Mouse (Mus musculus) lung, postnatal 0 days (tissue): ENCODE measurements around the gene Lsm14a. TPM values are rescaled to one million over a fixed set of nuclear protein-coding genes. Genes with fewer than 3 reads are reported as not detected.

ENCODE experiments used
- ATAC-seq: fragments of 200-750 bp; cut with Nextera tagmentation; 2 replicates; pipeline ENCODE4 v1.8.0; 2017; ENCODE audit warnings: moderate library complexity
- DNase-seq: peaks from one replicate; pipeline ENCODE4 v3.0.0-alpha.2; 2016; ENCODE audit warnings: low spot score
- H3K27ac ChIP-seq: fragments of 300-500 bp; sonication (generic); 2 replicates; pipeline ENCODE4 v1.5.1; 2014; ENCODE audit warnings: antibody characterized with exemption, mild to moderate bottlenecking, low read length, mixed read lengths
- H3K27me3 ChIP-seq: fragments of 300-500 bp; sonication (generic); replicated peaks from 2 replicates; pipeline ENCODE4 v1.6.1; 2014; ENCODE audit warnings: low read length, mixed read lengths; ENCODE audit not compliant: insufficient read depth
- H3K36me3 ChIP-seq: fragments of 300-500 bp; sonication (generic); 2 replicates; pipeline ENCODE4 v1.6.1; 2014; ENCODE audit warnings: low read length, mixed read lengths; ENCODE audit not compliant: insufficient read depth
- H3K4me1 ChIP-seq: fragments of 300-500 bp; sonication (generic); 2 replicates; pipeline ENCODE4 v1.6.1; 2014; ENCODE audit warnings: antibody characterized with exemption, low read depth, low read length, mixed read lengths; ENCODE audit not compliant: insufficient read depth
- H3K4me2 ChIP-seq: fragments of 300-500 bp; sonication (generic); replicated peaks from 2 replicates; pipeline ENCODE4 v1.6.1; 2014; ENCODE audit warnings: low read depth, mild to moderate bottlenecking, low read length, moderate library complexity, mixed read lengths
- H3K4me3 ChIP-seq: fragments of 300-500 bp; sonication (generic); 2 replicates; pipeline ENCODE4 v1.5.1; 2014; ENCODE audit warnings: low read depth, low read length
- H3K9ac ChIP-seq: fragments of 300-500 bp; sonication (generic); replicated peaks from 2 replicates; pipeline ENCODE4 v1.6.1; 2014; ENCODE audit warnings: low read depth, mild to moderate bottlenecking
- H3K9me3 ChIP-seq: fragments of 300-500 bp; sonication (generic); 2 replicates; pipeline ENCODE4 v1.6.1; 2016; ENCODE audit warnings: low read length, mixed read lengths
- CTCF ChIP-seq: IDR thresholded peaks from 2 replicates; pipeline ENCODE4 v1.5.1; 2016; ENCODE audit warnings: antibody characterized with exemption, mild to moderate bottlenecking
- EP300 ChIP-seq: IDR thresholded peaks from 2 replicates; pipeline ENCODE4 v1.6.1; 2016; ENCODE audit warnings: antibody characterized with exemption, mild to moderate bottlenecking, control low read depth
- WGBS: fragments of 180-500 bp; shearing (Covaris S2); extraction: QIAGEN DNeasy Blood & Tissue Kit; methylation state at CpG from one replicate; pipeline ENCODE4 v1.1.7; 2014; 5-methylcytosine and 5-hydroxymethylcytosine counted together
- polyA plus RNA-seq: library from polyadenylated mRNA; unstranded; fragments of >200 nt; fragmentation: Nextera tagmentation; extraction: Ambion mirVana; gene quantifications from 2 replicates; pipeline ENCODE4 v1.2.1, GENCODE M21; 2015

Gene Lsm14a
- polyA plus RNA-seq, 1 experiment from 2014 or later, result 76.1 TPM

DNA sequence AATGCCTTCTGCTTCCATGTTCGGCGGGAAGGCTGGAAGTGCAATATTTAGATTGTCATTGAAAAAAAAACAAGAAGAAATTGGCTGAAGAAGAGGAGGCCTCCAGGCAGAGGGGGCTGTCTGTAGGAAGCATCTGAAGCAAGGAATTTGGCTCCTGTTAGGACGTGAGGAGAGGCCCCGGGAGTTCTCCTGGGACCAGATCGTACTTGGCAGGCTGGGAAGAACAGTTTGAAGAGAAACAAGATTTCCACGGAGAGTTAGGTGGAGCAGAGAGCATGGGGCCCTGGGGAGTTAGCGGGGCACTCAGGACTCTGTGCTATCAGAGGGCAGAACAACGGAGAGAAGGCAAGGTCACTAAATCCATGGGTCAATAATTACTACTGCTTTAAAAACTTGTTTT lies 69.8 kb downstream of the Lsm14a start:
- TF ChIP-seq CTCF (no peak), EP300 (no peak)
- ATAC-seq (no peak), DNase-seq (no peak)
- peaks cover 2% of the 10 kb centered on the region; the same call in 1 of the 2 replicates for H3K4me1 ChIP-seq
- no peaks in the 10 kb centered on the region for H3K9me3 ChIP-seq
- no peak overlapping the region for H3K9ac ChIP-seq
- WGBS, result 51% methylated on average over 8 of the region's 8 CpGs
- H3K27ac ChIP-seq, result no peak overlapping the region
- no peak overlapping the region for H3K4me2 ChIP-seq
- H3K4me3 ChIP-seq, result no peak overlapping the region
- H3K36me3 ChIP-seq, result no peaks in the 10 kb centered on the region
- no peaks in the 10 kb centered on the region for H3K27me3 ChIP-seq

GRCm38 (mm10) chr7:34321958-34322357 lies 71.2 kb downstream of the Lsm14a start:
- DNase-seq (no peak), ATAC-seq (no peak)
- Histone ChIP-seq H3K4me2 (no peak overlapping the region), H3K4me1 (peaks cover 8% of the 10 kb centered on the region; the same call in 1 of the 2 replicates), H3K9ac (no peak overlapping the region), H3K27me3 (no peaks in the 10 kb centered on the region), H3K4me3 (no peak overlapping the region), H3K36me3 (no peaks in the 10 kb centered on the region), H3K9me3 (no peaks in the 10 kb centered on the region), H3K27ac (no peak overlapping the region)
- TF ChIP-seq EP300, result no peak
- no peak for TF ChIP-seq CTCF
- WGBS, result 80% methylated on average over 4 of the region's 4 CpGs

- no peak overlapping the region for H3K27ac ChIP-seq
- TF ChIP-seq EP300 (no peak), CTCF (no peak)
- 62% methylated on average over 5 of the region's 5 CpGs for WGBS
- no peaks in the 10 kb centered on the region for H3K9me3 ChIP-seq
- ATAC-seq, result no peak
- peaks cover 8% of the 10 kb centered on the region; the same call in 1 of the 2 replicates for H3K4me1 ChIP-seq
- H3K4me3 ChIP-seq, result no peak overlapping the region
- H3K9ac ChIP-seq, result no peak overlapping the region
- H3K27me3 ChIP-seq, result no peaks in the 10 kb centered on the region
- H3K4me2 ChIP-seq, result no peak overlapping the region
- no peaks in the 10 kb centered on the region for H3K36me3 ChIP-seq
- DNase-seq, result no peak
Observed at GRCm38 (mm10) chr7:34321119-34321518, 72.0 kb downstream of the Lsm14a start.

- Histone ChIP-seq H3K36me3 (no peaks in the 10 kb centered on the region), H3K4me2 (no peak overlapping the region), H3K27ac (no peak overlapping the region), H3K9ac (no peak overlapping the region), H3K9me3 (no peaks in the 10 kb centered on the region), H3K4me1 (peaks cover 8% of the 10 kb centered on the region; the same call in 1 of the 2 replicates), H3K27me3 (no peaks in the 10 kb centered on the region), H3K4me3 (no peak overlapping the region)
- peak; percentile 67 for ATAC-seq
- WGBS, result 35% methylated on average over 3 of the region's 3 CpGs
- TF ChIP-seq CTCF (no peak), EP300 (no peak)
- DNase-seq, result peak; percentile 52
Observed at GRCm38 (mm10) chr7:34319957-34320356, 73.2 kb downstream of the Lsm14a start.

DNA sequence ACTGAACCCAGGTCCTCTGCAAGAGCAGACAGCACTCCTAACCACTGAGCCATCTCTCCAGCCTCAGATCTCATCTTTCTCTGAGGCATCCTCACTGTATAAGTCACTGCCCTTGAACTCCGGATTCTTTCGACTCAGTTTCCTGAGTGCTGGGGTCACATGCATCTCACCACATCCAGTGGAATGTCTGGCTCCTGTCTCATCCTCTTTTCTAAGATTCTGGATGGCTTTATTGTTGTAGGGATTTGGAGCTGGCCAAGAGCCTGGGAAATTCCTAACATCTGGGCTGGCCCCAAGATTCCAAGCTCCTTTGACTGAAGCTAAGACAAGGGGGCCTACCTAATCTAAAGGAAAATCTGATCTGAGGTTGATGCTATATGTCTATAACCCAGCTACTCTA lies 74.0 kb downstream of the Lsm14a start:
- Histone ChIP-seq H3K9ac (no peak overlapping the region), H3K36me3 (no peaks in the 10 kb centered on the region), H3K4me3 (no peak overlapping the region), H3K4me1 (peaks cover 8% of the 10 kb centered on the region; the same call in 1 of the 2 replicates), H3K27me3 (no peaks in the 10 kb centered on the region), H3K9me3 (no peaks in the 10 kb centered on the region), H3K27ac (no peak overlapping the region), H3K4me2 (no peak overlapping the region)
- TF ChIP-seq CTCF, result no peak
- TF ChIP-seq EP300, result no peak
- peak; percentile 43 for DNase-seq
- peak; percentile 27; the same call in 1 of the 2 replicates for ATAC-seq
- WGBS, result 42% methylated on average over 2 of the region's 2 CpGs

- Histone ChIP-seq H3K4me2 (no peak overlapping the region), H3K36me3 (no peaks in the 10 kb centered on the region), H3K27ac (peak overlapping the region; percentile 38; the same call in 1 of the 2 replicates), H3K4me3 (no peak overlapping the region), H3K4me1 (peaks cover 8% of the 10 kb centered on the region; the same call in 1 of the 2 replicates), H3K27me3 (no peaks in the 10 kb centered on the region), H3K9ac (no peak overlapping the region), H3K9me3 (no peaks in the 10 kb centered on the region)
- WGBS, result 48% methylated on average over 7 of the region's 7 CpGs
- TF ChIP-seq CTCF, result no peak
- TF ChIP-seq EP300, result no peak
- ATAC-seq (no peak), DNase-seq (peak; percentile 39)
Observed at GRCm38 (mm10) chr7:34317901-34318476, 75.1 kb downstream of the Lsm14a start.
